Mouse (Mus musculus): ENCODE results near the gene Bpi.

Bpi gene

GRCm38 (mm10) chr2:158258005-158258418 is at the start of gene Bpi:
TSS of gene Bpi (plus strand) at chr2:158258094.
- no peak for DNase-seq (ENCODE audit: low spot score)

- DNase-seq (ENCODE audit: low spot score): no peak
Measured at GRCm38 (mm10) chr2:158209776-158210175, 48.1 kb upstream of the Bpi start.

GRCm38 (mm10) chr2:158210503-158210902 is 47.4 kb upstream of the Bpi start:
- peak; percentile 30 for DNase-seq (ENCODE audit: low spot score)

- DNase-seq (ENCODE audit: low spot score): no peak
Measured at GRCm38 (mm10) chr2:158210958-158211357, 46.9 kb upstream of the Bpi start.

GRCm38 (mm10) chr2:158211764-158212471 is 46.0 kb upstream of the Bpi start:
- no peak for DNase-seq (ENCODE audit: low spot score)

- no peak for DNase-seq (ENCODE audit: low spot score)
Measured at GRCm38 (mm10) chr2:158215283-158216117, 42.4 kb upstream of the Bpi start.

- DNase-seq (ENCODE audit: low spot score): no peak
Measured at GRCm38 (mm10) chr2:158216510-158216909, 41.4 kb upstream of the Bpi start.

GRCm38 (mm10) chr2:158219562-158219961 is 38.3 kb upstream of the Bpi start:
- no peak for DNase-seq (ENCODE audit: low spot score)

- DNase-seq (ENCODE audit: low spot score): no peak
Measured at GRCm38 (mm10) chr2:158221446-158222084, 36.3 kb upstream of the Bpi start.

GRCm38 (mm10) chr2:158222664-158223063 is 35.2 kb upstream of the Bpi start:
- DNase-seq (ENCODE audit: low spot score): no peak

- DNase-seq (ENCODE audit: low spot score): no peak
Measured at GRCm38 (mm10) chr2:158223497-158223896, 34.4 kb upstream of the Bpi start.

GRCm38 (mm10) chr2:158225301-158225700 is 32.6 kb upstream of the Bpi start:
- no peak for DNase-seq (ENCODE audit: low spot score)

- DNase-seq (ENCODE audit: low spot score): no peak
Measured at GRCm38 (mm10) chr2:158228670-158229502, 29.0 kb upstream of the Bpi start, which contains the start of gene D630003M21Rik. TSS of gene D630003M21Rik (minus strand) at chr2:158229222.

- DNase-seq (ENCODE audit: low spot score): no peak
Measured at GRCm38 (mm10) chr2:158229503-158229892, 28.4 kb upstream of the Bpi start.

- no peak for DNase-seq (ENCODE audit: low spot score)
Measured at GRCm38 (mm10) chr2:158230617-158231016, 27.3 kb upstream of the Bpi start.

- no peak for DNase-seq (ENCODE audit: low spot score)
Measured at GRCm38 (mm10) chr2:158231071-158231470, 26.8 kb upstream of the Bpi start.

- DNase-seq (ENCODE audit: low spot score): no peak
Measured at GRCm38 (mm10) chr2:158232414-158232813, 25.5 kb upstream of the Bpi start.

- DNase-seq (ENCODE audit: low spot score): no peak
Measured at GRCm38 (mm10) chr2:158233106-158233505, 24.8 kb upstream of the Bpi start.

GRCm38 (mm10) chr2:158236698-158237097 is 21.2 kb upstream of the Bpi start:
- no peak for DNase-seq (ENCODE audit: low spot score)

- no peak for DNase-seq (ENCODE audit: low spot score)
Measured at GRCm38 (mm10) chr2:158238101-158238500, 19.8 kb upstream of the Bpi start.

- no peak for DNase-seq (ENCODE audit: low spot score)
Measured at GRCm38 (mm10) chr2:158241126-158241738, 16.7 kb upstream of the Bpi start.
